Mouse (Mus musculus): Measurements from ENCODE around the gene Syngr4. TPM values are rescaled to one million over a fixed set of nuclear protein-coding genes. Genes with fewer than 3 reads are reported as not detected.
A peak's percentile ranks its signal among the peaks of the same experiment; 100 is the strongest.

Gene Syngr4
- polyA plus RNA-seq, 1 experiment from 2014 or later, result 0.71 TPM

- 84% methylated on average over 7 of the region's 7 CpGs for WGBS (ENCODE audit: insufficient replicate concordance)
- Histone ChIP-seq H3K36me3 (ENCODE audit: control insufficient read depth, insufficient read depth) (peaks cover 42% of the 10 kb centered on the region), H3K9ac (ENCODE audit: low read depth, low read length) (no peak overlapping the region), H3K27me3 (ENCODE audit: control insufficient read depth, insufficient read depth, low read depth, low read length) (peaks cover 1% of the 10 kb centered on the region), H3K4me3 (ENCODE audit: low read depth, low read length) (no peak overlapping the region), H3K4me2 (ENCODE audit: low read depth, low read length) (no peak overlapping the region), H3K4me1 (ENCODE audit: control insufficient read depth, low read depth, low read length) (peaks cover 16% of the 10 kb centered on the region), H3K27ac (ENCODE audit: low read length) (no peak overlapping the region), H3K9me3 (replicated peaks; ENCODE audit: control insufficient read depth, low read length) (no peaks in the 10 kb centered on the region)
- ATAC-seq (ENCODE audit: low read depth), result no peak
Measured at GRCm38 (mm10) chr7:45876895-45877294, 19.6 kb downstream of the Syngr4 start.

DNA sequence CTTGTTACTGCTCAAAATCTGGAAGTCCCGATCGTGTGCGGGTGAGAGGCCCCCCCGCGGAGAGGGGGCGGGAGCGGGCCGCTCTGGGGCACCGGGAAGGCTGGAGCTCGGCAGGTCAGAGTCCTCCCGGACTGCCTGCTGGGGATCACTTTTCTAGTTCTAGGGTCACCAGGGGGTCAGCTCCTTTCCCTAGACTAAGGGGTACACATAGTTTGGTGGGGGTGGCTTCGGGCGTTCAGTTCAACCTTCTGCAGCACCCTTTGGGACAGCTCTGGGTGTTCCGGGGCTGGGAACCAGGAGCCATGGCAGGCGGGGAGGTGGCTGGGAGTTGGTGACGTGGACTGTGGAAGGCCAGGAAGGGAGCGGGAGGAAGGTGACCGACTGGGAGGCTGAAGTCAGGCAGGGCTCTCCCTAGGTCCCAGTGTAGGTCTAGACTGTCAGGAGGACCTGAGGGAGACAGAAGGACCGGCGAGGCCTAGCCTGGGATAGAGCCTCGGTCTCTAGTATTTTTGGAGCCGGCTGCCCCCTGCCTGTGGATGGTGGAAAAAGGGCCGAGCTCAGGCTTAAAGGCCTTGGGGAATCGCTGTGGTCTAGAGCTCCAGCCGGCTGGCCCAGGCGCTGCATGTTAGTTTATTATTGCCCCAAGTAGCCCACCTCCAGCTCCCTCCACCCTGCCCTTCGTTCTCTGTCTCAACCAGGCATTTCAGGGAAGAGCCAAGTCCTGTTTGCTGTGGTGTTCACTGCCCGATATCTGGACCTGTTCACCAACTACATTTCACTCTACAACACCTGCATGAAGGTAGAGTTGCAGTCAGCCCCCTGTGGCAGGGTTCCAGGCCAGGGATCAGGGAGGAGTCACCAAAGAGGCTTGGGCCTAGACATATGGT, 23.2 kb downstream of the Syngr4 start:
- H3K4me2 ChIP-seq (ENCODE audit: low read depth, low read length), result peak overlapping the region; percentile 80
- peak overlapping the region; percentile 77 for H3K4me3 ChIP-seq (ENCODE audit: low read depth, low read length)
- H3K36me3 ChIP-seq (ENCODE audit: control insufficient read depth, insufficient read depth), result peaks cover 21% of the 10 kb centered on the region
- H3K4me1 ChIP-seq (ENCODE audit: control insufficient read depth, low read depth, low read length), result peaks cover 16% of the 10 kb centered on the region
- peak; percentile 66 for ATAC-seq (ENCODE audit: low read depth)
- no peaks in the 10 kb centered on the region for H3K9me3 ChIP-seq (replicated peaks; ENCODE audit: control insufficient read depth, low read length)
- peak overlapping the region; percentile 91 for H3K9ac ChIP-seq (ENCODE audit: low read depth, low read length)
- H3K27me3 ChIP-seq (ENCODE audit: control insufficient read depth, insufficient read depth, low read depth, low read length), result peaks cover 37% of the 10 kb centered on the region
- WGBS (ENCODE audit: insufficient replicate concordance), result 1% methylated on average over 28 of the region's 28 CpGs
- peak overlapping the region; percentile 90 for H3K27ac ChIP-seq (ENCODE audit: low read length)

DNA sequence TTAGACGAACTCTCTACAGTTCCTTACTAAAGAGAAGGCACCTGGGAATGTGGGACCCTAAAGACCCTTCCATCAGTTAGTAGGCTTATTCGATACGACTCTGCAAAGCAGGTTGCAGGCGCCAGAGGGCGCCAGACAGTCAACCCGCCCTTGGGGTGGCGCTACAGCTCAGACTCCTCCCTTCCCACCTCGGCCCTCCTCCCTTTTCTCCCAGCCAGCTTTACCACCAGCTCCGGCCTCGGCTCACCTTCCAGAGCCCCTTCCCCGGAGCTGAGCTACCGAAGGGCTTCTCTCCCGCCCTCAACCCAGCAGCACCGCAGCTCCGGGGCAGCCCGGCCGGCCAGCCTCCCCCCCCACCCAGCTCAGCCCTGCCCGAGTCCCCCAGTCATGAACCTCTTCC, 23.9 kb downstream of the Syngr4 start, which contains the start of gene Kdelr1:
TSS of gene Kdelr1 (plus strand) at position 149 of the 400 bp plus-strand sequence.
- Histone ChIP-seq H3K4me1 (ENCODE audit: control insufficient read depth, low read depth, low read length) (peaks cover 16% of the 10 kb centered on the region), H3K27me3 (ENCODE audit: control insufficient read depth, insufficient read depth, low read depth, low read length) (peaks cover 44% of the 10 kb centered on the region), H3K9ac (ENCODE audit: low read depth, low read length) (peak within 1 kb of the TSS; percentile 91), H3K36me3 (ENCODE audit: control insufficient read depth, insufficient read depth) (peaks cover 18% of the 10 kb centered on the region), H3K9me3 (replicated peaks; ENCODE audit: control insufficient read depth, low read length) (no peaks in the 10 kb centered on the region), H3K4me3 (ENCODE audit: low read depth, low read length) (peak within 1 kb of the TSS; percentile 77), H3K4me2 (ENCODE audit: low read depth, low read length) (peak within 1 kb of the TSS; percentile 80), H3K27ac (ENCODE audit: low read length) (peak within 1 kb of the TSS; percentile 90)
- 1% methylated on average over 18 of the region's 18 CpGs for WGBS (ENCODE audit: insufficient replicate concordance)
- ATAC-seq (ENCODE audit: low read depth), result peak; percentile 83

DNA sequence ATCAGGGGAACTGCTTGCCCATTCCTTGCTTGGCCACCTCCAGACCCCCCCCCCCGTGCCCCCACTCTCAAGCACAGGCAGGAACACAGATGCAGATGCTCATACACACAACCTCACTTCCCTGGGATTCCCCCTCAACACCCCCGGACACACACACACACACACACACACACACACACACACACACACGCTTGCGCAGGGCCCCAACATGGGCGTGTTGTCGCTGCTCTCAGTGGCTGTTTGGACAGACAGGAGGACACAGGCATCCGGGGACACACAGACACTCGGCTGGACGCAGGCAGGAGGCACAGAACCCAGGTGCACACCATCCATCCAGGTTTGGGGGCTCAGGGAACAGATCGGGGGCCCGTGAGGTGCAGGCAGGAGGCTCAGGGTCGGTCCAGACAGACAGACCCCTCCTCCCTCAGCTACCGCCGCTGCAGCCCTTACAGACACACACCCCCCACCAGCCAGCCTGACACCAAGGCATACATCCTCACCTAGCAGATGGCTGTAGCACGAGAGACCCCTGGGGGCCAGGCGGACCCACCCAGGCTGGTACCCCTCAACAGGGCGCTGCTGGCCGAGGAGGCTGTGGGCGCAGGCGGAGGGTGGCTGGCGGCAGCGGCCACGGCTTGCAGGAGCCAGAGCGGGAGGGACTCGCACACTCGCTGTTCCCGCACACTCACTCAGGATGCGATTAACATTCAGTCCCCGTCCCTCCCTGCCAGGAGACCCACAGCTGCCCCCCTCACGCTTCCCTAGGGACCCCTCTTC, 26.0 kb downstream of the Syngr4 start:
- ATAC-seq (ENCODE audit: low read depth), result no peak
- H3K27ac ChIP-seq (ENCODE audit: low read length), result no peak overlapping the region
- H3K4me1 ChIP-seq (ENCODE audit: control insufficient read depth, low read depth, low read length), result peaks cover 24% of the 10 kb centered on the region
- peaks cover 63% of the 10 kb centered on the region for H3K27me3 ChIP-seq (ENCODE audit: control insufficient read depth, insufficient read depth, low read depth, low read length)
- 0 out of 2 replicates have a peak, but pooled peaks cover 3% of the 10 kb centered on the region for H3K36me3 ChIP-seq (ENCODE audit: control insufficient read depth, insufficient read depth)
- no peaks in the 10 kb centered on the region for H3K9me3 ChIP-seq (replicated peaks; ENCODE audit: control insufficient read depth, low read length)
- WGBS (ENCODE audit: insufficient replicate concordance), result 4% methylated on average over 30 of the region's 30 CpGs
- H3K4me2 ChIP-seq (ENCODE audit: low read depth, low read length), result no peak overlapping the region
- no peak overlapping the region for H3K9ac ChIP-seq (ENCODE audit: low read depth, low read length)
- H3K4me3 ChIP-seq (ENCODE audit: low read depth, low read length), result no peak overlapping the region

DNA sequence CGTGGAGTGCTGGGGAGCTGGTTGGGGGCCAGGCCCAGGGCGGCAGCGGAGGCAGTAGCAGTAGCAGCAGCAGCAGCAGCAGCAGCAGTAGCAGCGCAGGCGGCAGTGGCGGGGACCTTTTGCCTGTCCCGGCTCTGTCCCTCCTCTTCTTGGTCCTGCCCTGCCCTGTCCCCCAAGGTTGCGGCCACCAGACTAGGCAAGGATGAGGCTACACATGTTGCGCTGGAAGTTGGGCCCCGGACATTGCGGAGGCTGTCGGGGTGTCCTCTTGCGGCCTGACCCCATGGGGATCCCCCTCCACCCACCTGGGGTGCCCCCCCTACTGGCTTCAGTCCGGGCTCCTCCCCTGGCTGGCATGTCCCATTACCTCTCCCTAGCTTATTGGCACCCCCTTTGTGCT, 26.7 kb downstream of the Syngr4 start:
- Histone ChIP-seq H3K27me3 (ENCODE audit: control insufficient read depth, insufficient read depth, low read depth, low read length) (peaks cover 63% of the 10 kb centered on the region), H3K4me1 (ENCODE audit: control insufficient read depth, low read depth, low read length) (peaks cover 20% of the 10 kb centered on the region), H3K27ac (ENCODE audit: low read length) (no peak overlapping the region)

DNA sequence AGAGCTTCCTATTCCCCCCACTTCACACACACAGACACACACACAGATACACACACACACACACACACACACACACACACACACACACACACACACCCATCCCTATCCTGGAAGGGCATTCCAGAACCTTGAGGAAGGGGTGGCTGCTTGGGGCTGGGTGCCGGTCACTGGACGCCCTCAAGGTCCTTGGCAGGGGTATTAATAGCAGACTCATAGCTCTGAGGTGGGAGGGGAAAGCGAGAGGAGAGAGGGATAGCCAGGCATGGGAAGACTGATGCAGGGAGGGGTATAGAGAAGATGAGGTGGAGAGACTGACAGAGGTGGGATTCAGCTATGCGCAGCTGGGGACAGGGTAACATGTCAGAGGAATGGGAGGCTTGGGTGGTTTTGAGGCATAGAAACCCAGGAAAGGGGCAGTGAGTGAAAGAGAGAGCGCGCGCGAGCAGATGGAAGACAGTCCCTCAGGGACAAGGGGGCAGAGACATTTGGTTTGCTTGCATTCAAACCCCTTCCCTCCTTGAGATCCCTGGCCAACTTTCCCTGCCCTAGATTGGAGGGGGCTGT, 27.3 kb downstream of the Syngr4 start:
- H3K9me3 ChIP-seq (replicated peaks; ENCODE audit: control insufficient read depth, low read length), result no peaks in the 10 kb centered on the region
- no peak overlapping the region for H3K4me3 ChIP-seq (ENCODE audit: low read depth, low read length)
- no peak for ATAC-seq (ENCODE audit: low read depth)
- H3K4me2 ChIP-seq (ENCODE audit: low read depth, low read length), result no peak overlapping the region
- no peak overlapping the region for H3K27ac ChIP-seq (ENCODE audit: low read length)
- 24% methylated on average over 8 of the region's 8 CpGs for WGBS (ENCODE audit: insufficient replicate concordance)
- peaks cover 16% of the 10 kb centered on the region for H3K4me1 ChIP-seq (ENCODE audit: control insufficient read depth, low read depth, low read length)
- no peak overlapping the region for H3K9ac ChIP-seq (ENCODE audit: low read depth, low read length)
- H3K36me3 ChIP-seq (ENCODE audit: control insufficient read depth, insufficient read depth), result no peaks in the 10 kb centered on the region
- peaks cover 63% of the 10 kb centered on the region for H3K27me3 ChIP-seq (ENCODE audit: control insufficient read depth, insufficient read depth, low read depth, low read length)

More for the DNA sequence above, 26.7 kb downstream of the Syngr4 start:
- H3K4me2 ChIP-seq (ENCODE audit: low read depth, low read length), result no peak overlapping the region
- no peak for ATAC-seq (ENCODE audit: low read depth)
- WGBS (ENCODE audit: insufficient replicate concordance), result 8% methylated on average over 14 of the region's 14 CpGs
- H3K9me3 ChIP-seq (replicated peaks; ENCODE audit: control insufficient read depth, low read length), result no peaks in the 10 kb centered on the region
- no peaks in the 10 kb centered on the region for H3K36me3 ChIP-seq (ENCODE audit: control insufficient read depth, insufficient read depth)
- no peak overlapping the region for H3K4me3 ChIP-seq (ENCODE audit: low read depth, low read length)
- H3K9ac ChIP-seq (ENCODE audit: low read depth, low read length), result no peak overlapping the region

DNA sequence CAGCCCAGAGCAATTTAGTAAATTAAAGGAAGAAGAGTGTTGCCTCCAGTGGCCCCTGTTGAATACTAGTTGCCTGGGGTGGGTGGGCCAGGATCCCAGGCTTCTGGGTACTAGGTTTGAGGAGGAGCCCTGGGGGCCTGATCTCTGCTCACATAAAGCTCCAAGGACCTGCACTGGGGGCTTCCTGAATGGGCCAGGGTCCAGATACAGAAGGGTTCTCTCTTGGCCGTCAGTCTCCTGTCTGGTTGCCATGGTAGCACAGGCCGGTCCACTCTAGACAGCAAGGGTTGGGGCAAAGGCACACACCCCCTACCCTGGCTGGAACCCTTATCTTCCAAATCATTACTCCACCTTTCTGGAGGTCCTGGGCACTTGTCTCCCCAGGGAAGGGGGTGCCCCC, 28.6 kb downstream of the Syngr4 start:
- no peak for ATAC-seq (ENCODE audit: low read depth)
- no peak overlapping the region for H3K4me3 ChIP-seq (ENCODE audit: low read depth, low read length)
- no peaks in the 10 kb centered on the region for H3K36me3 ChIP-seq (ENCODE audit: control insufficient read depth, insufficient read depth)
- WGBS (ENCODE audit: insufficient replicate concordance), result 32% methylated on average over 2 of the region's 2 CpGs
- H3K4me2 ChIP-seq (ENCODE audit: low read depth, low read length), result no peak overlapping the region
- no peak overlapping the region for H3K27ac ChIP-seq (ENCODE audit: low read length)
- H3K4me1 ChIP-seq (ENCODE audit: control insufficient read depth, low read depth, low read length), result peaks cover 8% of the 10 kb centered on the region
- H3K9me3 ChIP-seq (replicated peaks; ENCODE audit: control insufficient read depth, low read length), result no peaks in the 10 kb centered on the region
- no peak overlapping the region for H3K9ac ChIP-seq (ENCODE audit: low read depth, low read length)
- peaks cover 63% of the 10 kb centered on the region for H3K27me3 ChIP-seq (ENCODE audit: control insufficient read depth, insufficient read depth, low read depth, low read length)

GRCm38 (mm10) chr7:45865925-45866910, 30.3 kb downstream of the Syngr4 start:
- under 1% methylated on average over 106 of the region's 117 CpGs for WGBS (ENCODE audit: insufficient replicate concordance)
- H3K9me3 ChIP-seq (replicated peaks; ENCODE audit: control insufficient read depth, low read length), result no peaks in the 10 kb centered on the region
- peaks cover 8% of the 10 kb centered on the region for H3K4me1 ChIP-seq (ENCODE audit: control insufficient read depth, low read depth, low read length)
- peaks cover 55% of the 10 kb centered on the region for H3K27me3 ChIP-seq (ENCODE audit: control insufficient read depth, insufficient read depth, low read depth, low read length)
- no peak overlapping the region for H3K27ac ChIP-seq (ENCODE audit: low read length)
- peak overlapping the region; percentile 97 for H3K4me2 ChIP-seq (ENCODE audit: low read depth, low read length)
- peak; percentile 86 for ATAC-seq (ENCODE audit: low read depth)
- H3K9ac ChIP-seq (ENCODE audit: low read depth, low read length), result peak overlapping the region; percentile 72
- H3K36me3 ChIP-seq (ENCODE audit: control insufficient read depth, insufficient read depth), result no peaks in the 10 kb centered on the region
- H3K4me3 ChIP-seq (ENCODE audit: low read depth, low read length), result peak overlapping the region; percentile 66
